Mouse (Mus musculus): ENCODE data around the gene Smyd2. TPM values are rescaled to one million over a fixed set of nuclear protein-coding genes. Genes with fewer than 3 reads are reported as not detected.

Smyd2 gene
- total and polyA plus RNA-seq, 3 experiments: 79.9 to 119 (median 84.7) TPM

- DNase-seq (ENCODE audit: extremely low read depth): no peak
- dilution Hi-C loops (cut with MboI; ENCODE audit: extremely low pct_ligation_motif_present, extremely low pct_unique_long_range_greater_than_20kb, low sequenced_read_pairs): no loop called here
- no peaks in the 10 kb centered on the region for H3K79me2 ChIP-seq (replicated peaks; ENCODE audit: control insufficient read depth, extremely low read depth, insufficient read depth, poor library complexity, severe bottlenecking)
- in situ Hi-C loops (cut with MboI; ENCODE audit: low pct_ligation_motif_present, low pct_unique_long_range_greater_than_20kb, low sequenced_read_pairs): no loop called here
- no peak overlapping the region for H3K9ac ChIP-seq (ENCODE audit: insufficient read depth, low read depth)
- H3K27me3 ChIP-seq (replicated peaks): no peaks in the 10 kb centered on the region
- peaks cover 0 to 7% of the 10 kb centered on the region in 2 experiments for H3K36me3 ChIP-seq (replicated peaks in 1 of 2; ENCODE audit: control insufficient read depth in 1 of 2, insufficient read depth in 1 of 2, low read length in 1 of 2)
- no peak overlapping the region for H3K4me3 ChIP-seq (replicated peaks in 1 of 3; ENCODE audit: low read depth in 2 of 3, low read length in 2 of 3, poor library complexity in 1 of 3)
- no peak overlapping the region for H3K27ac ChIP-seq (ENCODE audit: insufficient read depth, low read depth)
- peaks cover 0 to 6% of the 10 kb centered on the region in 2 experiments; a peak in 1 of 4 replicates for H3K4me1 ChIP-seq (ENCODE audit: control insufficient read depth in 1 of 2, insufficient read depth in 2 of 2)
- H3K9me3 ChIP-seq (replicated peaks; ENCODE audit: low read length): no peaks in the 10 kb centered on the region
- TF ChIP-seq POLR2A (IDR thresholded peaks at IDR 0.05; ENCODE audit: low read depth, low read length) (no peak), EP300 (IDR thresholded peaks at IDR 0.05; ENCODE audit: low read length) (no peak), UBTF (IDR thresholded peaks at IDR 0.05; ENCODE audit: low read depth, low read length) (no peak), MEF2A (IDR thresholded peaks at IDR 0.05; ENCODE audit: borderline replicate concordance, low read depth, low read length) (no peak), ZKSCAN1 (IDR thresholded peaks at IDR 0.05; ENCODE audit: borderline replicate concordance, low read depth, low read length) (no peak), CTCF (conservative IDR thresholded peaks at IDR 0.05 in 1 of 2, IDR thresholded peaks at IDR 0.05 in 1 of 2; ENCODE audit: low read depth in 2 of 2, low read length in 2 of 2) (no peak), RCOR1 (conservative IDR thresholded peaks at IDR 0.05; ENCODE audit: low read depth, low read length) (no peak), IRF4 (IDR thresholded peaks at IDR 0.05; ENCODE audit: low read depth, low read length) (no peak), SIN3A (IDR thresholded peaks at IDR 0.05; ENCODE audit: low read length) (no peak), ZC3H11A (IDR thresholded peaks at IDR 0.05; ENCODE audit: low read depth, low read length) (no peak), CHD1 (IDR thresholded peaks at IDR 0.05; ENCODE audit: low read depth, low read length) (no peak), MYC (IDR thresholded peaks at IDR 0.05; ENCODE audit: low read depth, low read length) (no peak), JUND (conservative IDR thresholded peaks at IDR 0.05; ENCODE audit: low read depth, low read length) (no peak)
- H3K4me2 ChIP-seq (ENCODE audit: insufficient read depth, low read depth, poor library complexity, severe bottlenecking): no peak overlapping the region
Observed at GRCm38 (mm10) chr1:189873591-189873990, 48.6 kb downstream of the Smyd2 start.

DNA sequence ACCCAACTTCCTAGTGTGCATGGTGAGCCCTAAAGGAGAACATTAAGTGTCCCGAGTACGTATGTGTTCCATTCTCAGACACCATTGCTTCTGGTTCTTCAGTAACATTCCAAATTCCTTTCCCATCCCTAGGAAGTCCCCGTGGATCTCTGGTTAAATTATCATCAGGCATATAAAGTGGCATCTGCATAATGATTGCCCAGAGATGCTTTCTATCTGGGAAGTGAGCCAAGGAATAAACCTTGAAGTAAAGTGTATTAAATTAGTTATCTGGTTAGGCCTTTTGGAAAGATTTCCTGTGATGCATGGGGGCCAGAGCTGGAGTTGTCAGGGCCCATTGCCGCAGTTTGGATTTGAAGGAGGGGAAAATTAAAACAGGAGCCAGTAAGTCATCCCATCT lies 50.1 kb downstream of the Smyd2 start:
- no peaks in the 10 kb centered on the region for H3K9me3 ChIP-seq (replicated peaks; ENCODE audit: low read length)
- dilution Hi-C loops (cut with MboI; ENCODE audit: extremely low pct_ligation_motif_present, extremely low pct_unique_long_range_greater_than_20kb, low sequenced_read_pairs) (no loop called here), in situ Hi-C loops (cut with MboI; ENCODE audit: low pct_ligation_motif_present, low pct_unique_long_range_greater_than_20kb, low sequenced_read_pairs) (no loop called here)
- no peaks in the 10 kb centered on the region for H3K79me2 ChIP-seq (replicated peaks; ENCODE audit: control insufficient read depth, extremely low read depth, insufficient read depth, poor library complexity, severe bottlenecking)
- H3K4me3 ChIP-seq (replicated peaks in 1 of 3; ENCODE audit: low read depth in 2 of 3, low read length in 2 of 3, poor library complexity in 1 of 3): no peak overlapping the region
- DNase-seq (ENCODE audit: extremely low read depth): no peak
- no peak overlapping the region for H3K4me2 ChIP-seq (ENCODE audit: insufficient read depth, low read depth, poor library complexity, severe bottlenecking)
- H3K27me3 ChIP-seq (replicated peaks): no peaks in the 10 kb centered on the region
- peaks cover 5 to 11% of the 10 kb centered on the region in 2 experiments; a peak in 3 of 4 replicates for H3K4me1 ChIP-seq (ENCODE audit: control insufficient read depth in 1 of 2, insufficient read depth in 2 of 2)
- H3K9ac ChIP-seq (ENCODE audit: insufficient read depth, low read depth): no peak overlapping the region
- peaks cover 0 to 2% of the 10 kb centered on the region in 2 experiments for H3K36me3 ChIP-seq (replicated peaks in 1 of 2; ENCODE audit: control insufficient read depth in 1 of 2, insufficient read depth in 1 of 2, low read length in 1 of 2)
- no peak overlapping the region for H3K27ac ChIP-seq (ENCODE audit: insufficient read depth, low read depth)
- no peak for TF ChIP-seq USF2 (conservative IDR thresholded peaks at IDR 0.05; ENCODE audit: low read depth, low read length)
- no peak for TF ChIP-seq MEF2A (IDR thresholded peaks at IDR 0.05; ENCODE audit: borderline replicate concordance, low read depth, low read length)
- TF ChIP-seq ZNF384 (IDR thresholded peaks at IDR 0.05; ENCODE audit: low read depth, low read length): no peak
- no peak for TF ChIP-seq CTCF (conservative IDR thresholded peaks at IDR 0.05 in 1 of 2, IDR thresholded peaks at IDR 0.05 in 1 of 2; ENCODE audit: low read depth in 2 of 2, low read length in 2 of 2)
- no peak for TF ChIP-seq USF1 (IDR thresholded peaks at IDR 0.05; ENCODE audit: low read depth, low read length)
- TF ChIP-seq KAT2A (IDR thresholded peaks at IDR 0.05; ENCODE audit: insufficient replicate concordance, low read length): no peak
- TF ChIP-seq HCFC1 (IDR thresholded peaks at IDR 0.05; ENCODE audit: low read depth, low read length): no peak
- no peak for TF ChIP-seq MAFK (IDR thresholded peaks at IDR 0.05; ENCODE audit: insufficient replicate concordance, low read length)
- TF ChIP-seq E2F4 (IDR thresholded peaks at IDR 0.05; ENCODE audit: insufficient replicate concordance, low read depth, low read length): no peak
- no peak for TF ChIP-seq SIN3A (IDR thresholded peaks at IDR 0.05; ENCODE audit: low read length)
- TF ChIP-seq JUND (conservative IDR thresholded peaks at IDR 0.05; ENCODE audit: low read depth, low read length): no peak
- no peak for TF ChIP-seq ZC3H11A (IDR thresholded peaks at IDR 0.05; ENCODE audit: low read depth, low read length)
- TF ChIP-seq CHD2 (IDR thresholded peaks at IDR 0.05; ENCODE audit: low read length): no peak
